Mouse (Mus musculus): ENCODE measurements at regions not wholly inside any gene's neighbourhood (a gene's known extent, or its start where the extent isn't known, plus 50 kb on each side); places are given as distances from the start of the nearest gene placed in this dataset.

DNA sequence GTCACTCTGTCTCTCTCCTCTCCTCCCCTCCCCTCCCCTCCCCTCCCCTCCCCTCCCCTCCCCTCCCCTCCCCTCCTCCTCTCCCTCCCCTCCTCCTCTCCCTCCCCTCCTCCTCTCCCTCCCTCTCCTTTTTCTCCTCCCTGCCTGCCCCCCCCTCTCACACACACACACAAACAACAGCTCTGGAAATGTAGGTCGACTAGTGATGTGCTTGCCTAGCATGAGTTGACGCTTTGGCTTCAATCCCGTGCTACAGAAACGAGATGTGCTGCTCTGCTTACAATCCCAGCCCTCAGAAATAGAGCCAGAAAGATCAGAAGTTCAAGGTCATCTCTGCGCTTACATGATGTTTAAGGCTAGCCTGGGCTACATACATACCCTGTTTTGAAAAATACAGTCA is 254.9 kb downstream of the Bcor start:
- H3K27ac ChIP-seq: no peak overlapping the region
- no peaks in the 10 kb centered on the region for H3K4me1 ChIP-seq
- H3K9ac ChIP-seq: no peak overlapping the region
- H3K4me3 ChIP-seq: no peak overlapping the region
- H3K4me2 ChIP-seq: no peak overlapping the region
- no peaks in the 10 kb centered on the region for H3K9me3 ChIP-seq
- no peaks in the 10 kb centered on the region; the same call in 1 of the 2 replicates for H3K27me3 ChIP-seq
- no peaks in the 10 kb centered on the region for H3K36me3 ChIP-seq
- no peak for ATAC-seq (ENCODE audit: borderline replicate concordance, extremely low read depth, low FRiP score, low TSS enrichment)
- 47% methylated on average over 5 of the region's 5 CpGs for WGBS

GRCm38 (mm10) chrX:11907167-11907566 is 253.0 kb downstream of the Bcor start:
- no peak overlapping the region for H3K9ac ChIP-seq
- ATAC-seq (ENCODE audit: borderline replicate concordance, extremely low read depth, low FRiP score, low TSS enrichment): no peak
- no peaks in the 10 kb centered on the region for H3K4me1 ChIP-seq
- H3K36me3 ChIP-seq: no peaks in the 10 kb centered on the region
- no peaks in the 10 kb centered on the region; the same call in 1 of the 2 replicates for H3K27me3 ChIP-seq
- 48% methylated on average over 6 of the region's 6 CpGs for WGBS
- H3K4me3 ChIP-seq: no peak overlapping the region
- H3K27ac ChIP-seq: no peak overlapping the region
- H3K4me2 ChIP-seq: no peak overlapping the region
- no peaks in the 10 kb centered on the region for H3K9me3 ChIP-seq

DNA sequence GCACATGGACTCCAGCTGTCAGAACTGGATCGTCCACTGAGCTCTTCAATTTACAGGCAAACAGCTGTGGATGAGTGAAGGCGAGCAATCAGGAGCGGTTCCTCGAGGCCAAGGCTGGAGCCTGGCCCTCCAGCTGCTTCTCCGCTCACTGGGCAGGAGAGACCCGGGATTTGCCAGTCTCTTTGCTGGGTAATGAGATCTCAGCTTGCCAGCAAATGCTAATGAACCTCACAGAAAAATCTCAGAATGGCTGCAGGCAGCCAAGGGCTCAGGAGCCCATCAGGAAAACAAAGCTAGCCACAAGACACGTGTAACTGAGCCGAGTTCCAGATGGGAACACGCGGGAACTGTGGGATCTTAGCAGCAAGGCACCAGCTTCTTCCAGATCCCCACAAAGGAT is 244.2 kb downstream of the Bcor start:
- H3K4me2 ChIP-seq: no peak overlapping the region
- no peaks in the 10 kb centered on the region for H3K36me3 ChIP-seq
- no peak for ATAC-seq (ENCODE audit: borderline replicate concordance, extremely low read depth, low FRiP score, low TSS enrichment)
- 71% methylated on average over 10 of the region's 10 CpGs for WGBS
- no peaks in the 10 kb centered on the region for H3K9me3 ChIP-seq
- no peak overlapping the region for H3K9ac ChIP-seq
- H3K4me1 ChIP-seq: no peaks in the 10 kb centered on the region
- no peaks in the 10 kb centered on the region for H3K27me3 ChIP-seq
- H3K27ac ChIP-seq: no peak overlapping the region
- H3K4me3 ChIP-seq: no peak overlapping the region

GRCm38 (mm10) chrX:11920231-11920630 is 239.9 kb downstream of the Bcor start:
- no peaks in the 10 kb centered on the region for H3K36me3 ChIP-seq
- ATAC-seq (ENCODE audit: borderline replicate concordance, extremely low read depth, low FRiP score, low TSS enrichment): no peak
- no peak overlapping the region for H3K9ac ChIP-seq
- no peaks in the 10 kb centered on the region; the same call in 1 of the 2 replicates for H3K27me3 ChIP-seq
- H3K4me2 ChIP-seq: no peak overlapping the region
- H3K9me3 ChIP-seq: no peaks in the 10 kb centered on the region
- H3K27ac ChIP-seq: no peak overlapping the region
- H3K4me1 ChIP-seq: peaks cover 6% of the 10 kb centered on the region; the same call in 1 of the 2 replicates
- 43% methylated on average over 2 of the region's 2 CpGs for WGBS
- H3K4me3 ChIP-seq: no peak overlapping the region

- no peak for ATAC-seq (ENCODE audit: borderline replicate concordance, extremely low read depth, low FRiP score, low TSS enrichment)
- Histone ChIP-seq H3K36me3 (no peaks in the 10 kb centered on the region), H3K4me1 (peaks cover 6% of the 10 kb centered on the region; the same call in 1 of the 2 replicates), H3K27me3 (peaks cover 4% of the 10 kb centered on the region; the same call in 1 of the 2 replicates), H3K27ac (no peak overlapping the region), H3K4me2 (no peak overlapping the region), H3K9me3 (no peaks in the 10 kb centered on the region), H3K9ac (no peak overlapping the region), H3K4me3 (no peak overlapping the region)
- WGBS: 61% methylated on average over 3 of the region's 3 CpGs
These were observed 235.4 kb downstream of the Bcor start for GRCm38 (mm10) chrX:11924639-11925302.

DNA sequence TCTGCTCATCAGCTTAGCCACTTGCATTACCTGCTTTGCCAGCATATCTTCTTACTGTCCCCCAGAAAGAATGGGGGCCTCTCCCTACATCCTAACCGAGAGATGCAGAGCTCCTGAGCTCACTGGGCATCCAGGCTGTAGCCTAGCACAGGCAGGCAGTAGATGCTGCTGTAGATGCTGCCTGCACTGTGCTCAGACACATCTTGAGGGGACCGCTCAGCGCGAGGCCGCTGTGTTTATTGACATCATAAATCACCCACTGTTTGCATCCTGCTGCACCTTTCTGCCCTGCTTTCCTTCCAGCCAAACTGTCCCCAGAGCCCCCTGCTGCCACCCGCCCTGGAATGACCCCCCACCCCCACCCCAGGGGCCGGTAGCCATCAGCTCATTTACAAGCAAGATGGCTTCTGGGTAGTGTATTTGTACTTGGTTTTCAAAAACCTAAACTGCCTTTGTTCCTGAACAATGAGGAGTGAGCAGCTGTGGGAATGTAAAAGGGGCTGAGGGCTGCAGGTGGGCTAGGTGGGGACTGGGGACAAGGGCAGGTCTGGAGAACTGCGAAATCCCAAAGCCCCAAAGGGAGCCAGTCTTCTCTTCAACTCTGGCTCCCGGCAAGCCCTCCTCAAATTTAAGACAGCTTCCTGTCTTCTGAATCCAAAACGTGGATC is 233.2 kb downstream of the Bcor start:
- Histone ChIP-seq H3K4me2 (no peak overlapping the region), H3K36me3 (no peaks in the 10 kb centered on the region), H3K9ac (no peak overlapping the region), H3K27me3 (0 out of 2 replicates have a peak, but pooled peaks cover 7% of the 10 kb centered on the region), H3K4me1 (peaks cover 13% of the 10 kb centered on the region; the same call in 1 of the 2 replicates), H3K4me3 (no peak overlapping the region), H3K9me3 (no peaks in the 10 kb centered on the region), H3K27ac (no peak overlapping the region)
- WGBS: 45% methylated on average over 10 of the region's 10 CpGs
- ATAC-seq (ENCODE audit: borderline replicate concordance, extremely low read depth, low FRiP score, low TSS enrichment): no peak

- WGBS: 46% methylated on average over 6 of the region's 6 CpGs
- H3K4me3 ChIP-seq: no peak overlapping the region
- ATAC-seq (ENCODE audit: borderline replicate concordance, extremely low read depth, low FRiP score, low TSS enrichment): no peak
These were observed 230.7 kb downstream of the Bcor start for GRCm38 (mm10) chrX:11929448-11929847.

GRCm38 (mm10) chrX:11931432-11931831 is 228.7 kb downstream of the Bcor start:
- Histone ChIP-seq H3K9ac (no peak overlapping the region), H3K9me3 (no peaks in the 10 kb centered on the region), H3K4me2 (no peak overlapping the region; the same call in 1 of the 2 replicates), H3K4me1 (peaks cover 11% of the 10 kb centered on the region), H3K27me3 (0 out of 2 replicates have a peak, but pooled peaks cover 7% of the 10 kb centered on the region), H3K27ac (no peak overlapping the region), H3K4me3 (no peak overlapping the region), H3K36me3 (no peaks in the 10 kb centered on the region)
- peak; percentile 50; the same call in 1 of the 2 replicates for ATAC-seq (ENCODE audit: borderline replicate concordance, extremely low read depth, low FRiP score, low TSS enrichment)
- 34% methylated on average over 9 of the region's 9 CpGs for WGBS

More at GRCm38 (mm10) chrX:11929448-11929847, 230.7 kb downstream of the Bcor start:
- Histone ChIP-seq H3K27ac (no peak overlapping the region), H3K9ac (no peak overlapping the region), H3K36me3 (no peaks in the 10 kb centered on the region), H3K4me2 (no peak overlapping the region), H3K27me3 (0 out of 2 replicates have a peak, but pooled peaks cover 7% of the 10 kb centered on the region), H3K4me1 (peaks cover 12% of the 10 kb centered on the region; the same call in 1 of the 2 replicates), H3K9me3 (no peaks in the 10 kb centered on the region)

- peaks cover 11% of the 10 kb centered on the region for H3K4me1 ChIP-seq
- H3K9ac ChIP-seq: no peak overlapping the region
- H3K4me2 ChIP-seq: no peak overlapping the region
- H3K9me3 ChIP-seq: no peaks in the 10 kb centered on the region
- ATAC-seq (ENCODE audit: borderline replicate concordance, extremely low read depth, low FRiP score, low TSS enrichment): peak; percentile 75
- no peak overlapping the region for H3K4me3 ChIP-seq
- no peak overlapping the region for H3K27ac ChIP-seq
- WGBS: 35% methylated on average over 5 of the region's 5 CpGs
- H3K27me3 ChIP-seq: 0 out of 2 replicates have a peak, but pooled peaks cover 3% of the 10 kb centered on the region
- no peaks in the 10 kb centered on the region for H3K36me3 ChIP-seq
These were observed 224.8 kb downstream of the Bcor start for GRCm38 (mm10) chrX:11935337-11935736.

DNA sequence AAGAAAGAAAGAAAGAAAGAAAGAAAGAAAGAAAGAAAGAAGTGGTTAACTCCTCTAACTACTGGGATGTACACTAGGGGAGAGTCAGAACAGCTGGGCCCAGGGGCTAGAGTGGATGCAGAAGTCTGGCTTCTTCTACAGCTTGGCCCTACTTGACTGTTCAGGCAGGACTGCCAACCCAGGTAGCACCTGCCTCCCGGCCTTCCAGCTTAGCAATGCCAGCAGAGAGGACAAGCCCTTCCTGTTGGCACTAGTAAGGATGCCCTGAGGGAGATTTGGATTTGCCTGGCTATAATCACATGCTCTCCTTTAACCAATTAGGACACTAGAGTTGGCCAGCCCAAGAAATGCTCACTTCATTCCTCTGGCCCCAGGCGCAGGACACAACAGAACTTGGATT is 219.9 kb downstream of the Bcor start:
- no peaks in the 10 kb centered on the region for H3K9me3 ChIP-seq
- no peak for ATAC-seq (ENCODE audit: borderline replicate concordance, extremely low read depth, low FRiP score, low TSS enrichment)
- H3K27ac ChIP-seq: no peak overlapping the region
- H3K9ac ChIP-seq: no peak overlapping the region
- H3K4me1 ChIP-seq: peaks cover 19% of the 10 kb centered on the region
- WGBS: 81% methylated on average over 2 of the region's 2 CpGs
- H3K27me3 ChIP-seq: no peaks in the 10 kb centered on the region; the same call in 1 of the 2 replicates
- H3K4me2 ChIP-seq: no peak overlapping the region
- H3K36me3 ChIP-seq: no peaks in the 10 kb centered on the region
- H3K4me3 ChIP-seq: no peak overlapping the region

DNA sequence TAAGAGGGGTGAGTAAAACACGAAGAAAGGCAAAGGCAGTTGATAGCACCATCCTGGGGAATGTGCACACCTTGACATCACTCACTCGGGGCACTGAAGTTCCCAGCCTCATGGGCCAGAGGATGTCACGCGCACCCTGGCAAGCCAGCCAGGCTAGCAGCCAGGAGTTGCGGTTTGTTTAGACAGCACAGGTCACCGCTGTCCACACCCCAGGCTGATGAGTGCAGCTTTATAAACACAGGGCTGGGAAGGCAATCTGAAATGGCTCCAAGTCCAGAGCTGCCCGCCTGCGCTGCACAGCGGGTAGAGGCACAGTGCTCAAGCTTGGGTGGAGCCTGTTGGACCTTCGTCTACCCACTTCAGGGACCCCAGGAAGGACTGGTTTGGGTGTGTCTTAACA is 216.8 kb downstream of the Bcor start:
- Histone ChIP-seq H3K4me3 (no peak overlapping the region), H3K4me1 (peaks cover 15% of the 10 kb centered on the region; the same call in 1 of the 2 replicates), H3K9me3 (no peaks in the 10 kb centered on the region), H3K27ac (no peak overlapping the region), H3K27me3 (peaks cover 6% of the 10 kb centered on the region; the same call in 1 of the 2 replicates), H3K4me2 (no peak overlapping the region), H3K9ac (no peak overlapping the region), H3K36me3 (no peaks in the 10 kb centered on the region)
- peak; percentile 75 for ATAC-seq (ENCODE audit: borderline replicate concordance, extremely low read depth, low FRiP score, low TSS enrichment)
- WGBS: 26% methylated on average over 10 of the region's 10 CpGs

- 28% methylated on average over 6 of the region's 6 CpGs for WGBS
- H3K4me3 ChIP-seq: no peak overlapping the region
- H3K4me1 ChIP-seq: peaks cover 15% of the 10 kb centered on the region; the same call in 1 of the 2 replicates
- no peaks in the 10 kb centered on the region for H3K9me3 ChIP-seq
- H3K27me3 ChIP-seq: peaks cover 6% of the 10 kb centered on the region; the same call in 1 of the 2 replicates
- no peak for ATAC-seq (ENCODE audit: borderline replicate concordance, extremely low read depth, low FRiP score, low TSS enrichment)
- no peak overlapping the region for H3K27ac ChIP-seq
- H3K9ac ChIP-seq: no peak overlapping the region
- no peak overlapping the region for H3K4me2 ChIP-seq
- H3K36me3 ChIP-seq: no peaks in the 10 kb centered on the region
These were observed 215.6 kb downstream of the Bcor start for GRCm38 (mm10) chrX:11944574-11944973.

Data from lung, embryonic 15.5 days (tissue).